Comparison of ENCODE assay signal across 20 mouse cellular contexts in genomic region chr15:3250620-3251019, GRCm38 (mm10). TPM values are rescaled to one million over a fixed set of nuclear protein-coding genes. Genes with fewer than 3 reads are reported as not detected.
DNase-seq lines count a peak whose midpoint lies in the region; ATAC-seq and TF ChIP-seq lines count a peak whose summit lies in the region.
"Had no signal": no experiment of that assay in that cellular context is flagged by ENCODE, and none has a peak within 500 bp of the region (broad histone marks: within the 10 kb centered on the region; RNA-seq: fewer than 3 reads in every experiment).

No protein-coding gene starts in this region.

- H3K27me3 ChIP-seq in intestine, embryonic 14.5 days (replicated peaks; ENCODE audit: control insufficient read depth, insufficient read depth, low read length), result no peaks in the 10 kb centered on the region
- H3K27me3 ChIP-seq in small intestine, adult 2 months (ENCODE audit: control insufficient read depth, insufficient read depth, low read length), result no peaks in the 10 kb centered on the region
- H3K27me3 ChIP-seq: CH12.LX; forebrain, embryonic 13.5 days; hindbrain, embryonic 13.5 days; limb, embryonic 12.5 days; megakaryocyte, embryonic 14.5 days had no signal

- H3K9me3 ChIP-seq in intestine, embryonic 14.5 days (ENCODE audit: control insufficient read depth, low read length), result 0 out of 2 replicates have a peak, but pooled peaks cover 6% of the 10 kb centered on the region
- H3K9me3 ChIP-seq: forebrain, embryonic 13.5 days; hindbrain, embryonic 13.5 days had no signal

- WGBS in intestine, embryonic 14.5 days, result 59% methylated on average over 2 of the region's 2 CpGs
- 43% methylated on average over 2 of the region's 2 CpGs for WGBS in small intestine, adult 2 months

- 0 out of 2 replicates have a peak overlapping the region, but pooled peaks have one; percentile 23 for H3K27ac ChIP-seq in layer of hippocampus, adult 2 months
- H3K27ac ChIP-seq in bone marrow macrophage, adult 2 months (ENCODE audit: insufficient read depth, low read depth, low read length), result peak overlapping the region; percentile 96
- H3K27ac ChIP-seq in intestine, embryonic 14.5 days (ENCODE audit: low read depth), result peak overlapping the region; percentile 10; the same call in 1 of the 2 replicates
- H3K27ac ChIP-seq in small intestine, adult 2 months (ENCODE audit: insufficient read depth, low read depth, low read length), result peak overlapping the region; percentile 51; the same call in 1 of the 2 replicates
- H3K27ac ChIP-seq: forebrain, embryonic 13.5 days; hindbrain, embryonic 13.5 days; limb, embryonic 12.5 days had no signal

- no peak for TF ChIP-seq CTCF in layer of hippocampus, adult 2 months (conservative IDR thresholded peaks at IDR 0.05)
- TF ChIP-seq CTCF in bone marrow macrophage, adult 2 months (IDR thresholded peaks at IDR 0.05; ENCODE audit: low read depth, low read length), result no peak
- no peak for TF ChIP-seq CTCF in small intestine, adult 2 months (IDR thresholded peaks at IDR 0.05; ENCODE audit: extremely low read depth, insufficient read length, insufficient replicate concordance, low read depth, low read length)

- DNase-seq in layer of hippocampus, adult 2 months (ENCODE audit: low spot score in 2 of 2), result no peak
- no peak for DNase-seq in layer of hippocampus, adult 8-10 months (ENCODE audit: low spot score in 2 of 2)
- no peak for DNase-seq in intestine, embryonic 14.5 days (ENCODE audit: low spot score)
- no peak for DNase-seq in cerebellum, postnatal 4 days (ENCODE audit: low spot score in 2 of 2)
- no peak for DNase-seq in Muller cell, postnatal 12 days (ENCODE audit: inconsistent ontology term)
- DNase-seq: adrenal gland, postnatal 25 days; cerebellum, adult 9-11 months; embryo, embryonic 11 days; kidney, adult 18-20 months; right cerebral cortex, postnatal 14 days had no signal

- ATAC-seq in intestine, embryonic 14.5 days (replicated peaks; ENCODE audit: low FRiP score, low TSS enrichment, low read depth), result no peak
- ATAC-seq: forebrain, embryonic 13.5 days had no signal

- no peak for TF ChIP-seq POLR2A in bone marrow macrophage, adult 2 months (IDR thresholded peaks at IDR 0.05; ENCODE audit: borderline replicate concordance, low read depth, low read length)
- TF ChIP-seq POLR2A in small intestine, adult 2 months (IDR thresholded peaks at IDR 0.05; ENCODE audit: low read depth, low read length), result no peak

- no peaks in the 10 kb centered on the region for H3K36me3 ChIP-seq in intestine, embryonic 14.5 days (ENCODE audit: control insufficient read depth, insufficient read depth, low read length)
- H3K36me3 ChIP-seq in small intestine, adult 2 months (ENCODE audit: control insufficient read depth, insufficient read depth, low read length), result no peaks in the 10 kb centered on the region
- H3K36me3 ChIP-seq: hindbrain, embryonic 13.5 days; limb, embryonic 12.5 days had no signal

- peaks cover 31% of the 10 kb centered on the region for H3K4me1 ChIP-seq in bone marrow macrophage, adult 2 months (ENCODE audit: control insufficient read depth, insufficient read depth, low read length)
- H3K4me1 ChIP-seq in intestine, embryonic 14.5 days (replicated peaks; ENCODE audit: control insufficient read depth, insufficient read depth, low read length), result peaks cover 10% of the 10 kb centered on the region; the same call in 1 of the 2 replicates
- H3K4me1 ChIP-seq in small intestine, adult 2 months (ENCODE audit: control insufficient read depth, insufficient read depth, insufficient read length, low read length), result peaks cover 14% of the 10 kb centered on the region
- H3K4me1 ChIP-seq: forebrain, embryonic 13.5 days; hindbrain, embryonic 13.5 days; limb, embryonic 12.5 days; megakaryocyte, embryonic 14.5 days had no signal

- no peak overlapping the region for H3K9ac ChIP-seq in intestine, embryonic 14.5 days (ENCODE audit: low read length)
- H3K9ac ChIP-seq: forebrain, embryonic 13.5 days; hindbrain, embryonic 13.5 days; limb, embryonic 12.5 days had no signal

- H3K4me3 ChIP-seq in layer of hippocampus, adult 2 months, result no peak overlapping the region
- H3K4me3 ChIP-seq in bone marrow macrophage, adult 2 months (ENCODE audit: insufficient read depth, low read length), result no peak overlapping the region
- H3K4me3 ChIP-seq in intestine, embryonic 14.5 days (ENCODE audit: low read depth, low read length), result no peak overlapping the region
- no peak overlapping the region for H3K4me3 ChIP-seq in small intestine, adult 2 months (ENCODE audit: low read depth, low read length)
- H3K4me3 ChIP-seq: forebrain, embryonic 13.5 days; hindbrain, embryonic 13.5 days; left cerebral cortex, adult 2 months; limb, embryonic 12.5 days; megakaryocyte, embryonic 14.5 days had no signal

- no peak overlapping the region for H3K4me2 ChIP-seq in intestine, embryonic 14.5 days (ENCODE audit: low read length)
- H3K4me2 ChIP-seq: forebrain, embryonic 13.5 days; hindbrain, embryonic 13.5 days; limb, embryonic 12.5 days had no signal

RNA-seq across cellular contexts. Expression of gene Selenop, which starts 17.7 kb away (rescaled TPM):
- 100 to 1,000 TPM; 292 to 295 TPM for total RNA-seq in layer of hippocampus, adult 2 months (2021)
- 100 to 1,000 TPM; 276 to 311 (median 294) TPM for total RNA-seq in layer of hippocampus, adult 8-10 months (2022)
- 4,878 and 4,880 TPM in 2 replicates for polyA plus RNA-seq in bone marrow macrophage, adult 2 months (2012; ENCODE audit: insufficient read depth, insufficient read length, missing spikeins)
- 153 and 172 TPM in 2 replicates for polyA plus RNA-seq in intestine, embryonic 14.5 days (2014; fragmentation: Nextera tagmentation; extraction: Ambion mirVana)
- polyA plus RNA-seq in small intestine, adult 2 months (2012; rRNA removed), result 201 and 1,598 TPM in 2 replicates

RNA-seq across cellular contexts. Expression of gene Ccdc152, which starts 52.7 kb away (rescaled TPM):
- not detected for total RNA-seq in layer of hippocampus, adult 2 months (2021)
- not detected for total RNA-seq in layer of hippocampus, adult 8-10 months (2022)
- 11.5 and 16.2 TPM in 2 replicates for polyA plus RNA-seq in bone marrow macrophage, adult 2 months (2012; ENCODE audit: insufficient read depth, insufficient read length, missing spikeins)
- polyA plus RNA-seq in intestine, embryonic 14.5 days (2014; fragmentation: Nextera tagmentation; extraction: Ambion mirVana), result 0.16 and 0.24 TPM in 2 replicates
- 0.09 and 2.5 TPM in 2 replicates for polyA plus RNA-seq in small intestine, adult 2 months (2012; rRNA removed)
- total RNA-seq: adrenal gland, postnatal 25 days; left cerebral cortex, adult 2 months; midbrain, postnatal 0 days had no signal
- polyA plus RNA-seq: forebrain, embryonic 13.5 days; neural tube, embryonic 11.5 days had no signal

Comparison
In these comparisons a context has a peak if more than half of its experiments do, and no peak if none do; other contexts are left out.
1. H3K27ac ChIP-seq: peak in every context shown above with its lines; median percentile 96 in bone marrow macrophage, adult 2 months; 51 in small intestine, adult 2 months; 23 in layer of hippocampus, adult 2 months; 10 in intestine, embryonic 14.5 days.